Mouse (Mus musculus) layer of hippocampus, postnatal 36 days (tissue): ENCODE results near the gene Mettl18. TPM values are rescaled to one million over a fixed set of nuclear protein-coding genes. Genes with fewer than 3 reads are reported as not detected.

ENCODE experiments used
- total RNA-seq, 2 experiments: library from RNA; stranded (reverse); gene quantifications; 2 replicates each; pipeline ENCODE4 v1.2.3; 2021

Gene Mettl18
- total RNA-seq, 2 experiments from 2014 or later: 6.9 to 7.2 TPM

Other genes with a start within 250 kb of the Mettl18 start
- 100 to 1,000 TPM; 172 to 194 TPM for gene Kifap3, start 215.3 kb upstream of the Mettl18 start, total RNA-seq
- 10 to 100 TPM; 18.6 to 22.6 TPM for gene Scyl3, start 65.8 kb upstream of the Mettl18 start, total RNA-seq
- 1 to 10 TPM in 1 of 2 experiments, under 1 TPM in 1; 0.91 to 1.8 TPM for gene BC055324, start 93 bp upstream of the Mettl18 start, total RNA-seq
- gene Sele, start 53.3 kb downstream of the Mettl18 start, total RNA-seq: not detected
- not detected for gene Sell, start 67.1 kb downstream of the Mettl18 start, total RNA-seq
- gene Selp, start 120.4 kb downstream of the Mettl18 start, total RNA-seq: under 1 TPM in 1 of 2 experiments, not detected in 1; 0.38 TPM
- gene F5, start 156.9 kb downstream of the Mettl18 start, total RNA-seq: 1 to 10 TPM in 1 of 2 experiments, under 1 TPM in 1; 0.57 to 1.5 TPM